ENCODE assay signal across 18 mouse cellular contexts in the genomic region with DNA sequence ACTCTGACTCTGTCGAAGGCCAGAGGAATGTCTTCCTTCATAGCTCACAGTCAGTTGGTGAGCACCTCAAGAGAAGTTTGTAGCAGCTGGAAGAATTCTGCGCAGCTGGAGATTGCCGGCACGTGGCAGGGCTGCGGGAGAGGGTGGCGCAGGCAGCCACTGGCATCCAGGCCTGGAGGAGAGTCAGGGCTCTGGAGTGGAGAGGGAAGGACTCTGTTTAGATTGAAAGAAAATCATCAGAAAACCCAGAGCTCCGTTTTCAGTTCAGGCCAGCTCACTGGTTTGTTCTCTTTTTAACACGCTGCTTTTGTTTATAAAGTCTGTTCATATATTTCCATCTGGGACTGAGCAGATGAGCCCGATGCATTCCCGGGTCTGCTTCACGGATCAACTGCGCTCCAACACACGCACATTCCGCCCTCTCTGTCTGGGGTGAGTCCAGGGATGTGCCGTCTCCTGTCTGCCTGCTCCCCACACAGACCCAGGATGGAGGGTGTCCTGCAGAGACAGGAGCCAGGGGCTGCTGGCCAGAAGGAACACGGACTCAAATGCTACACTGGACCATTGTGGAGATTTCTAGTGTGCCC. TPM values are rescaled to one million over a fixed set of nuclear protein-coding genes. Genes with fewer than 3 reads are reported as not detected.
DNase-seq lines count a peak whose midpoint lies in the region; ATAC-seq lines count a peak whose summit lies in the region.
"Had no signal": no experiment of that assay in that cellular context is flagged by ENCODE, and none has a peak within 500 bp of the region (broad histone marks: within the 10 kb centered on the region; RNA-seq: fewer than 3 reads in every experiment).

No protein-coding gene starts in this region.

- ATAC-seq in lung, embryonic 15.5 days (ENCODE audit: borderline replicate concordance, extremely low read depth, low FRiP score, low TSS enrichment): peak; percentile 61; the same call in 1 of the 2 replicates
- ATAC-seq in embryonic facial prominence, embryonic 14.5 days (ENCODE audit: low read depth): peak; percentile 47; the same call in 1 of the 2 replicates
- ATAC-seq: forebrain, embryonic 15.5 days had no signal

- H3K27ac ChIP-seq in lung, embryonic 15.5 days: no peak overlapping the region
- H3K27ac ChIP-seq in embryonic facial prominence, embryonic 14.5 days (replicated peaks; ENCODE audit: low read depth, low read length): no peak overlapping the region
- no peak overlapping the region for H3K27ac ChIP-seq in limb, embryonic 10.5 days
- H3K27ac ChIP-seq: forebrain, embryonic 15.5 days; hindbrain, embryonic 13.5 days; kidney, postnatal 0 days; limb, embryonic 13.5 days; liver, embryonic 14.5 days; midbrain, embryonic 12.5 days had no signal

- H3K36me3 ChIP-seq in lung, embryonic 15.5 days: no peaks in the 10 kb centered on the region
- H3K36me3 ChIP-seq in embryonic facial prominence, embryonic 14.5 days (ENCODE audit: control insufficient read depth, insufficient read depth, low read length): no peaks in the 10 kb centered on the region
- no peaks in the 10 kb centered on the region for H3K36me3 ChIP-seq in limb, embryonic 10.5 days
- H3K36me3 ChIP-seq: forebrain, embryonic 15.5 days; hindbrain, embryonic 13.5 days; limb, embryonic 13.5 days; midbrain, embryonic 12.5 days had no signal

- no peak overlapping the region for H3K4me3 ChIP-seq in lung, embryonic 15.5 days
- no peak overlapping the region for H3K4me3 ChIP-seq in embryonic facial prominence, embryonic 14.5 days (ENCODE audit: low read depth, low read length)
- H3K4me3 ChIP-seq in limb, embryonic 10.5 days: no peak overlapping the region
- H3K4me3 ChIP-seq: erythroblast, embryonic 14.5 days; forebrain, embryonic 15.5 days; hindbrain, embryonic 13.5 days; limb, embryonic 13.5 days; midbrain, embryonic 12.5 days had no signal

- no peaks in the 10 kb centered on the region for H3K4me1 ChIP-seq in lung, embryonic 15.5 days
- no peaks in the 10 kb centered on the region for H3K4me1 ChIP-seq in embryonic facial prominence, embryonic 14.5 days (ENCODE audit: control insufficient read depth, insufficient read depth, low read length)
- peaks cover 11% of the 10 kb centered on the region for H3K4me1 ChIP-seq in limb, embryonic 10.5 days
- H3K4me1 ChIP-seq: forebrain, embryonic 15.5 days; hindbrain, embryonic 13.5 days; limb, embryonic 13.5 days; midbrain, embryonic 12.5 days had no signal

- H3K9ac ChIP-seq in lung, embryonic 15.5 days: no peak overlapping the region
- no peak overlapping the region for H3K9ac ChIP-seq in embryonic facial prominence, embryonic 14.5 days (ENCODE audit: low read depth, low read length)
- H3K9ac ChIP-seq: forebrain, embryonic 15.5 days; hindbrain, embryonic 13.5 days; limb, embryonic 13.5 days; liver, embryonic 14.5 days; midbrain, embryonic 12.5 days had no signal

- H3K4me2 ChIP-seq in lung, embryonic 15.5 days: no peak overlapping the region
- no peak overlapping the region for H3K4me2 ChIP-seq in embryonic facial prominence, embryonic 14.5 days (ENCODE audit: low read depth, low read length)
- H3K4me2 ChIP-seq: forebrain, embryonic 15.5 days; hindbrain, embryonic 13.5 days; limb, embryonic 13.5 days; midbrain, embryonic 12.5 days had no signal

- no peak for DNase-seq in lung, postnatal 36 days
- peak; percentile 44 for DNase-seq in embryonic facial prominence, embryonic 14.5 days (ENCODE audit: low spot score)
- peak; percentile 47 for DNase-seq in layer of hippocampus, adult 11-12 months (ENCODE audit: low spot score)
- peak; percentile 42 to 44 for DNase-seq in layer of hippocampus, postnatal 36 days
- no peak for DNase-seq in spleen, adult 12 weeks (ENCODE audit: low spot score)
- no peak for DNase-seq in limb, embryonic 10.5 days (ENCODE audit: low spot score)
- no peak for DNase-seq in retina, embryonic 14.5 days (ENCODE audit: low spot score)
- DNase-seq: cerebellum, postnatal 10 days; kidney, adult 11 months; thymus, postnatal 25 days had no signal

- no peaks in the 10 kb centered on the region for H3K9me3 ChIP-seq in lung, embryonic 15.5 days
- H3K9me3 ChIP-seq in embryonic facial prominence, embryonic 14.5 days (ENCODE audit: control insufficient read depth, low read length): no peaks in the 10 kb centered on the region
- no peaks in the 10 kb centered on the region for H3K9me3 ChIP-seq in limb, embryonic 10.5 days (replicated peaks)
- H3K9me3 ChIP-seq: forebrain, embryonic 15.5 days; hindbrain, embryonic 13.5 days; limb, embryonic 13.5 days; midbrain, embryonic 12.5 days had no signal

- 48% methylated on average over 16 of the region's 16 CpGs for WGBS in lung, embryonic 15.5 days
- 46% methylated on average over 16 of the region's 16 CpGs for WGBS in embryonic facial prominence, embryonic 14.5 days
- WGBS in limb, embryonic 10.5 days: 87% methylated on average over 16 of the region's 16 CpGs

- H3K27me3 ChIP-seq in lung, embryonic 15.5 days: no peaks in the 10 kb centered on the region
- H3K27me3 ChIP-seq in embryonic facial prominence, embryonic 14.5 days (replicated peaks; ENCODE audit: control insufficient read depth, insufficient read depth, low read length): no peaks in the 10 kb centered on the region
- H3K27me3 ChIP-seq in limb, embryonic 10.5 days (ENCODE audit: low read depth, poor library complexity, severe bottlenecking): 0 out of 2 replicates have a peak, but pooled peaks cover 5% of the 10 kb centered on the region
- H3K27me3 ChIP-seq: forebrain, embryonic 15.5 days; hindbrain, embryonic 13.5 days; limb, embryonic 13.5 days; midbrain, embryonic 12.5 days had no signal

RNA-seq across cellular contexts. Expression of gene Cyp26b1, which starts 56.0 kb away (rescaled TPM):
- polyA plus RNA-seq in lung, embryonic 15.5 days (2015; fragmentation: Nextera tagmentation; extraction: Ambion mirVana): 3.1 and 3.2 TPM in 2 replicates
- polyA plus RNA-seq in embryonic facial prominence, embryonic 14.5 days (2014; fragmentation: Nextera tagmentation; extraction: Ambion mirVana): 6.9 and 8.0 TPM in 2 replicates
- total RNA-seq in layer of hippocampus, postnatal 36 days (2021): 10 to 100 TPM; 10.5 to 10.7 TPM
- polyA plus RNA-seq in limb, embryonic 10.5 days (2016; fragmentation: Nextera tagmentation; extraction: Ambion mirVana): 32.7 and 47.1 TPM in 2 replicates
- polyA plus RNA-seq: erythroblast, embryonic 14.5 days had no signal

Comparison
In these comparisons a context has a peak if more than half of its experiments do, and no peak if none do; other contexts are left out.
1. DNase-seq: peak in embryonic facial prominence, embryonic 14.5 days (single experiment), layer of hippocampus, adult 11-12 months (single experiment) and layer of hippocampus, postnatal 36 days (2 of 2); none in lung, postnatal 36 days (single experiment), spleen, adult 12 weeks (single experiment), limb, embryonic 10.5 days (single experiment) and retina, embryonic 14.5 days (single experiment).